Mouse (Mus musculus) spleen, adult 2 months (tissue): ENCODE results near the gene Gm10409. TPM values are rescaled to one million over a fixed set of nuclear protein-coding genes. Genes with fewer than 3 reads are reported as not detected.
"Not testable (repeated sequence)": the region's sequence is repeated elsewhere in the genome, so short reads cannot be mapped to it uniquely, and the experiment has no call there.

Experiments used
- DNase-seq, 2 experiments: peaks; one replicate each; pipeline versions ENCODE4 v3.0.0 to v3.0.0-alpha.2; 2012 to 2021; ENCODE audit warnings: low spot score in 2 of 2, low read depth in 1 of 2
- H3K27ac ChIP-seq: fragments of 200-500 bp; 2 replicates; pipeline ENCODE4 v1.5.1; 2012; ENCODE audit warnings: low read length, inconsistent platforms; ENCODE audit not compliant: insufficient read depth
- H3K27me3 ChIP-seq: fragments of 200-500 bp; 2 replicates; pipeline ENCODE4 v1.6.1; 2012; ENCODE audit warnings: mild to moderate bottlenecking, moderate library complexity, low read length, inconsistent platforms; ENCODE audit not compliant: control insufficient read depth, insufficient read depth
- H3K36me3 ChIP-seq: fragments of 200-500 bp; 2 replicates; pipeline ENCODE4 v1.6.1; 2012; ENCODE audit warnings: mild to moderate bottlenecking, low read length, inconsistent platforms; ENCODE audit not compliant: control insufficient read depth, insufficient read depth
- H3K4me1 ChIP-seq: fragments of 200-500 bp; 2 replicates; pipeline ENCODE4 v1.6.1; 2011; ENCODE audit warnings: inconsistent platforms; ENCODE audit not compliant: control insufficient read depth, insufficient read depth, insufficient read length
- H3K4me3 ChIP-seq: fragments of 200-500 bp; 2 replicates; pipeline ENCODE4 v1.5.1; 2011; ENCODE audit warnings: mild to moderate bottlenecking, inconsistent platforms; ENCODE audit not compliant: insufficient read depth, insufficient read length; ENCODE audit errors: extremely low read depth
- WGBS: fragments of 180-500 bp; shearing (Covaris S2); methylation state at CpG from one replicate; pipeline ENCODE4 v1.1.7; 2018; 5-methylcytosine and 5-hydroxymethylcytosine counted together
- polyA plus RNA-seq: library from polyadenylated mRNA; depleted of rRNA; stranded (reverse); fragments of >200 nt; gene quantifications from 2 replicates; pipeline ENCODE4 v1.2.3, GENCODE M21; 2012; rRNA removed

Gm10409 gene
- polyA plus RNA-seq = not detected in 2 replicates

DNA sequence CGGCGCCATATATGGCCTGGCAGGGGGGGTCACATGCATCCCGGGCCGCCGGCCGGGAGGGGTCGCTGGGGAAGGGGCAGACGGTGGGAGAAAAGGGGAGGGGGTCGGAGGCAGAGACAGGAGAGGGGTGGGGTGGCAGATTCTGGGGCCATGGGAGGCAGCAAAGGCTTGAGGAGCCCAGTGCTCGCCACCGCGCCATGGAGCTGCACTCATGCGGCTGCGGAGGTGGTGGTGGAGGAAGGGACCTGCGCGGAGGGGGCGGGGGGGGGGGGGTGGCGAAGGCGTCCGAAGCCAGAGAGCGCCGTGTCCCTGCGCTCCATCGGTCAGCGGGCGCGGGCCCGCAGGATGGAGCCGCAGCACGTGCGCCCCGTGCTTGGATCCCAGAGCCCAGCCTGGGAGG is at the start of gene Gm10409:
Gm10409 (plus strand) TSS at position 301 of the 400 bp plus-strand sequence.
- not testable (repeated sequence) for H3K4me3 ChIP-seq, H3K36me3 ChIP-seq, DNase-seq, H3K27me3 ChIP-seq, H3K4me1 ChIP-seq, H3K27ac ChIP-seq
- no CpG with 5 or more reads among the region's 32 CpGs for WGBS

- not testable (repeated sequence) for H3K27me3 ChIP-seq, H3K36me3 ChIP-seq, H3K4me3 ChIP-seq, DNase-seq, H3K27ac ChIP-seq, H3K4me1 ChIP-seq
- no CpG with 5 or more reads among the region's 2 CpGs for WGBS
Measured at GRCm38 (mm10) chr14:3394793-3395192, 17.6 kb upstream of the Gm10409 start, which contains the start of gene Gm10413. Gene Gm10413 (plus strand): TSS chr14:3395093.

- not testable (repeated sequence) for H3K27me3 ChIP-seq, H3K27ac ChIP-seq, H3K4me1 ChIP-seq, H3K36me3 ChIP-seq, DNase-seq, H3K4me3 ChIP-seq
- WGBS = no CpG with 5 or more reads among the region's 2 CpGs
Measured at GRCm38 (mm10) chr14:3427803-3428202, 15.4 kb downstream of the Gm10409 start, which contains the start of gene Gm3005. Gene Gm3005 (plus strand): TSS chr14:3428103.

DNA sequence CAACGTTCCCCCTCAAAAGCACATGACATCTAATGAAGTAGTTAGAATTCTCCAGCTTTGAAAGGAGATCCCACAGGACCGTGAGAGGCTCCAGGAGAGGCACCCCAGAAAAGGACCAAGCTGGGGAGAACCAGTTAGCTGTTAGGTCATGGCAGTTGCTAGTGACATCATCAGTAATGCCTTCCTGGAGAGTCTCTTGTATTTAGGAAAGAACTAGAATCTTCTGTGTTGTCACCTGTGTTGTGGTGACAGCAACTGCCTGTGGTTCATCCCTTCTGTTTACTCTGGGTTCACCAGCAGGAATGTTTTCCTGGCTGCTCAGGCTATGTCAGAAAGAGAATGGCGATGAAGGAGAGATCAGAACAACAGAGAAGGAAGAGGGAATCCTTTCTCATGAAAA is 36.7 kb downstream of the Gm10409 start, which contains the start of gene Gm10408:
Gm10408 (plus strand) TSS at position 301 of the 400 bp plus-strand sequence.
- H3K4me3 ChIP-seq, H3K27me3 ChIP-seq, H3K36me3 ChIP-seq, H3K27ac ChIP-seq, H3K4me1 ChIP-seq, DNase-seq: not testable (repeated sequence)
- WGBS = no CpG with 5 or more reads among the region's 3 CpGs

Other genes with a start within 250 kb of the Gm10409 start
- gene Gm5795, start 224.4 kb upstream of the Gm10409 start, polyA plus RNA-seq = not detected in 2 replicates
- 0.07 TPM in 1 of 2 replicates, not detected in the other for gene D830030K20Rik, start 204.1 kb upstream of the Gm10409 start, polyA plus RNA-seq
- gene Gm2956, start 80.0 kb upstream of the Gm10409 start, polyA plus RNA-seq = 0.04 and 0.09 TPM in 2 replicates
- gene Gm10413, start 17.5 kb upstream of the Gm10409 start, polyA plus RNA-seq = not detected in 2 replicates
- gene Gm3005, start 15.5 kb downstream of the Gm10409 start, polyA plus RNA-seq = not detected in 2 replicates
- gene Gm10408, start 36.8 kb downstream of the Gm10409 start, polyA plus RNA-seq = not detected in 2 replicates
- not detected in 2 replicates for gene Gm3012, start 221.9 kb downstream of the Gm10409 start, polyA plus RNA-seq
- not detected in 2 replicates for gene Gm3020, start 239.4 kb downstream of the Gm10409 start, polyA plus RNA-seq